Mouse (Mus musculus) ovary, adult 18-20 months (tissue): ENCODE results near the gene Anp32a.
A peak's percentile ranks its signal among the peaks of the same experiment; 100 is the strongest.

Source experiments
- DNase-seq: peaks from one replicate; pipeline ENCODE4 v3.0.0; 2022; ENCODE audit warnings: low spot score, mixed read lengths

Gene Anp32a

DNA sequence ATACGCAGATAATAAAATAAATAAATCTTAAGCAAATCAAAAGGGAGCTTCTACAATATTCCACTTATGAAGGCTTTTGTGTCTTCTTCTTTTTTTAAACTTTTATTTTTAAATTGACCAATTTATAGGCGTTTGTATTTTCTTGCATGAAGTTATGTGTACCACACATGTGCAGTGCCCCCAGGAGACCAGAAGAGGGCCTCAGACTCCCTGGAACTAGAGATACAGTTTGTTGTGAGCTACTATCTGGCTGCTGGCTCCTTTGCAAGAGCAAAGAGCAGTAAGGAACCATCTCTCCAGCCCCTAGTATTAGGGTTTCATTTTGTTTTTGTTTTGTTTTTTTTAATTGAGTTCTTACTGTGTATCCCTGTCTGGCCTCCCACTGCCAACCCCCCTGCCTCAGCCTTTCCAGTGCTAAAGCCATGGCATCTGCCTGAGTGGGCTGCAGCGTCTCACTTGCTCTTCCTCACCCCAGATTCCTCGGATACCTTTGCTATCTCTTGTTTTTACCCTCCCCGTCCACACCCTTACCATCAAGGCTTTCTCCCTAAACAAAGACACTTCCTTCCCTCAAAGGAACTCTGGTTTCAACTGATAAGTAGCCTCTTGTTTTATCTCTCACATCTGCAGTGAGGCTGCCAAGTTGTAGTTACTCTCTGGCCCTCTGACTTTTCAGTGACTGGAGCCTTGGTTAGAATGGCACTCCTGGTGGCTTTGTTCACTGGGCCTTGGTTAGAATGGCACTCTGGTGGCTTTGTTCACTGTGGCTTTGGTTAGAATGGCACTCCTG, 66.5 kb downstream of the Anp32a start:
- DNase-seq = no peak

DNA sequence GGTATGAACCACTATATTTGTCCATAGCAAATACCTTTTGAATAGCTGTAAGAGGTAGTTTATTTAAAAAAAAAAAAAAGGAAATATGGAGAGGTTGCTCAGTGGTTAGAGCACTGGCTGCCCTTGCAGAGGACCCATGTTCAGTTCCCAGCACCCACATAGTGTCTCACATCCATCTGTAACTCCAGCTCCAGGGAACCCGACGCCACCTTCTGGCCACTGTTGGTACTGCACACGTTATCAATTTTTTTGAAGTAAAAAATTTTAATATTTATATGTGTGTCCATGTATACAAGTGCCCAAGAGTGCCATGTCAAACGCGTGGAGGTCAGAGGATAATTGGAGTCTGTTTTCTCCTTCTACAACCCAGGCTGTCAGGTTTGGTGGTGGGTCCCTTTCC, 77.6 kb downstream of the Anp32a start:
- no peak for DNase-seq

DNA sequence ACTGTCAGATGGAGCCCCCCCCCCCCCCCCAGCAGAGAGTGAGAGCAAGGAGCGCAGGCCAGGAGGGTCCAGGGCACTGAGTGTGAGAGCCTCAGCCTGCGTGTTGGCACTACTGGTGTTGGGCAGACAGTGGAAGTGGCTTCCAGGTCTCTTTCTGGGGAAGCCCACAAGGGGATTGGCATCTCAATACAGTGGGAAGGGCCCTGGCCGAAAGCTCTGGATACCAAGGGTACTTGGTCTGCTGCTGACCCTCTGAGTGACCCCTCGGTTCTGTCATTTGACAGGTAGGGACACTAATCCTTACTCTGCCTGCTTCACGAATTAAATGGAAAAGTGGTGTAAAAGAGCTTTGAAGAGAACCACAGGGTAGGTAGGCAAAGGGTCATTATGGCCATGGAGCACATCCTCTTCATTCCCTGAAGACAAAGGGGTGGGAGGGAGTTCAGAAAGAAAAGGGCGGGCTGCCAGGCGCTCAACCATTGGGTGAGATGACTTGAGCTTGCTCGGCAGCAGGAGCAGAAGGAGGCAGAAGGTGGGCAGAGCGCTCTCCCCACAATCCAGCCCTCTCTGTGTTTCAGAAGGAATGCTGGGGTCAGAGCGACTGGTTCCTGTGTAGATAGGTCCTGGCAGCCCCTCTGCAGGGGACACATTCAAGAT, 79.3 kb downstream of the Anp32a start:
- DNase-seq = no peak

DNA sequence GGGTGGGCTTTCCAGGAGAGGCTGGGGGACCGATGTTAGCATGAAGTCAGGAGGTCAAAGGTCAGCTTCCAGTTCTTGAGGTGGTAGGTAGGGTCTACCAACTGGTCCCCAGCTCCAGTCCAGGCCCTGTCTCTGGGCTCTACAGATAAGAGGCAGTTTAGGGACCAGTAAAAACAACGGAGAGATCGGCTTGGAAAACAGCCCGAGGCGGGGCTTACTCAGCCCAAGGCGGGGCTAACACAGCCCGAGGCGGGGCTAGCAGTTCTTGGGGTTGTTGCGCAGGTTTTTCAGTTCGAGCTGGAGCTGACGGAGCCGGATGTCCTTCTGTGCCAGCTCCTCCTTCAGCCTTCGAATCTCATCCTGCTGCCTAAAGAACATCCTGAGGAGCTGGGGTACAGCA, 79.9 kb downstream of the Anp32a start:
- peak; percentile 80 for DNase-seq

DNA sequence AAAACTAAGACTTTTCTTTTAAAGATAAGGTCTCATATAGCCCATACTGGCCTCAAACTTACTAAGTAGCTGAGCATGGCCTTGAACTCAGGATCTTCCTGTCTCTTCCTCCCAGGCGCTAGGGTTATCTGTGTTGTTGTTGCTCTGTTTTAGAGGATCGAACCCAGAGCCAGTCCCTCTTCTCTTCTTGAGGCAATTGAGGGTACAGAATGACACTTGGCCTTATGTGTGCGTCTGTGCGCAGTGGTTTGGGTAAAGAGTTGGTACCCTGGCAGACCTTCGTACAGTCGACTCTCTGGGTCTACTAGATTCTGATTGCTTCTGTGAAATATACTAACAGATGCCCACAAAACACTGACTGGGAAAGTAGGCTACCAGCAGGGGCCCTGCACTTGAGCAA, 80.8 kb downstream of the Anp32a start:
- DNase-seq = no peak

DNA sequence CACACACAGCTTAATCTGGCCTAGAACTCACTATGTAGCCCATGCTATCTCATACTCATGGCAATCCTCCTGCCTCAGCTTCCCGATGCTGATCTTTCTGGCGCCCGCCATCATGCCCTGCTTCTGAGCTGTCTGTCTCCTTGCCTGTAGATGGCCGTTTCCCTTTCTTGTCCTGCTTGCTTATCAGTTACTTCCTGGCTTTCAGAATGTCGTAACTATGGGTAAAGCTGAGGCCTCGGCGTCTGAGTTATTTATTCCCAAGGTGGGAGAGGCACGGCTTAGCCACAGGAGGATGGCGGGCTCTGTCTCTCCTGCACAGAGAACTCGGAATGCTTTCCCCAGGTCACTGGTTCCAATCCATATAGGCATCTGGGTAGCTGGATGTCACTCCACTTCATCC, 81.8 kb downstream of the Anp32a start:
- no peak for DNase-seq

DNA sequence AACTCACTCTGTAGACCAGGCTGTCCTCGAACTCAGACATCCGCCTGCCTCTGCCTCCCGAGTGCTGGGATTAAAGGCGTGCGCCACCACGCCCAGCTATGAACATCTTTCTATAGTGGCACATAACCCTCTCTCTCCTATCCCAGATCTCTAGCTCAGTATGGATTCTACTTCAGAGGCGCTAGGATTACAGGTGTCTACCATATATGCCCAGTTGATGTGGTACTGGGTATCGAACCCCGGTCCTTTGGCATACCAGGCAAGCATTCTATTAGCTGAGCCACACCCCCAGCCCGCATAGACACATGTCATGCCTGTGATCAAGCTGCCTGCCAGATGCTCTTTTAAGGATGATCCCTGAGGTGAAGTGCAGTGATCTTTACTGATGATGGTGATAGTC, 82.8 kb downstream of the Anp32a start:
- no peak for DNase-seq

DNA sequence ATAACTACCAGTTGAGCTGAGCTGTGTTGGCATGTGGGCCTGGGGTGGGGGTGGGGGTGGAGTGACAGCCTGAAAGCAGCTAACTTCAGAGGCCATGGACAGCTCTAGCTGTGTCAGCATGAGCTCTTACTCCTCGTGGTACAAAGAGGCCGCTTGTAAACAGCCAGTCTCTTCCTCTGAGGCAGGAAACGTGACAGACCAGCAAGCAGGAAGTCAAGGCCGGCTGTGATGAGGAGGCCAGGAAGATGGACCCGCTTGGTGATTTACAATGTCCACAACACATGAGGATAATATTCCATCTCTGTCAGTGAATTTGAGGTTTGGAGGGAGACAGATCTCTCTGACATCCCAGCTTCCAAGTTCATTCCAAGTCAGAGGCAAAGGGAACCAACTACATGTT, 84.2 kb downstream of the Anp32a start:
- DNase-seq = no peak

DNA sequence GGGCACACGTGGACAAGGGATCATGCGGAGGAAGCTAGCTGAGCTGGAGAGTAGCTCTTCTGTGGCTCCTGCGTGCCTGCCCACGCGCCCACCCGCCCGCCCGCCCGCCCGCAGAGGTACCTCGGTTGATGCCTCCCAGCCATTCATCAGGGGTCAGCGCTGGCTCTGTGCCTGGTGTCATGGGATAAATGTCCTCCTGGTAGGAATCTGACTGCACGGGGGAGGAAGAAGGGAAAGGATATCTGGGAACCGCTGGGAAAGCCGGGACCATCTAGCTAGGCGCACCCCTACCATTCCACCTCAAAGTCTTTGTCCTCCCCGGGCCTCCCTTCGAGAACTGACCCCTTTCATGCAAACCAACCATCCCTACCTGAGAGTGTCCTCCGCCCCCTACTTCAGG, 84.9 kb downstream of the Anp32a start:
- DNase-seq = no peak

DNA sequence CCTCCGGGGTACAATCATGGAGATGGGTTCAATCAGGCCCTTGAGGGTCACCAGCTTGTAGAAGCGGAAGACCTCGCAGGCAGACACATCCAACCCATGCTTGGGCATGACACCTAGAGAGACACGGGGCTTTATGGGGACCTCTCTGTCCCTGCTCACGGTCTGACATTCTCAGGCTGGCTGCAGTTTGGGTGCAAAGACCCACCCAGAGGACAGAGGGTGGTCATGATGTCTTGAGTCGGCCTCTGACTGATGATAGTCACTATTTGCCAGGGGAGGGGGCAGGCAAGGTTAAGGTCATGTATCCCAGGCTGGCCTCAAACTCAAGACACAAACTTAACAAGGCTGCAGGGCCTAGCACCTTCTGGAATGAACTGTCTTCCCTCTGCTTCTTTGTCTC, 85.4 kb downstream of the Anp32a start:
- no peak for DNase-seq

DNA sequence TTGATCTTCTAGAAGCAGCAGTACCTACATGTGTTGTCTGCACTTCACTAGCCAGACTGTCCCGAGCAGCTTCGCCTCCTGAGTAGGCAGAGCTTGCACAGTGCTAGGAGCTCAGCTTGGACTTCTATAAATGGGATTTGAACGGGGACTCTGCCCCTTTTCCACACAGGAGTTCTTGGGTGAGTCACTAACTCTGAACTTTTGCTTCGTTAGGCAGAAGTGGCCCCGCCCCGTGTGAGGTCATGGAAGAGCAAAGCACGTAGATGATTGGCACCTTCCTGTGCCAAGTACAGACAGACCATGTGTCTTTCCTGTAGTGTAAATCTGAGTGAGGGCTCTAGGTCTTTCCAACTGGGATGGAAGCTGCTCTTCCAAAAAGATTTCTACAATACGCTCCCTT, 85.9 kb downstream of the Anp32a start:
- no peak for DNase-seq
